Mouse (Mus musculus) hindbrain, postnatal 0 days (tissue): ENCODE measurements around the gene Tcl1. TPM values are rescaled to one million over a fixed set of nuclear protein-coding genes. Genes with fewer than 3 reads are reported as not detected.
"Not testable (repeated sequence)": the region's sequence is repeated elsewhere in the genome, so short reads cannot be mapped to it uniquely, and the experiment has no call there.

Source experiments
- ATAC-seq: fragments of 200-750 bp; cut with Nextera tagmentation; 2 replicates; pipeline ENCODE4 v1.8.0; 2017; ENCODE audit warnings: mild to moderate bottlenecking, moderate TSS enrichment, moderate library complexity
- DNase-seq: peaks from one replicate; pipeline ENCODE4 v3.0.0-alpha.2; 2015; ENCODE audit warnings: low spot score
- H3K27ac ChIP-seq: fragments of 300-500 bp; sonication (generic); 2 replicates; pipeline ENCODE4 v1.5.1; 2014; ENCODE audit warnings: mild to moderate bottlenecking
- H3K27me3 ChIP-seq: fragments of 300-500 bp; sonication (generic); 2 replicates; pipeline ENCODE4 v1.6.1; 2014; ENCODE audit warnings: low read length, mixed read lengths; ENCODE audit not compliant: insufficient read depth
- H3K36me3 ChIP-seq: fragments of 300-500 bp; sonication (generic); 2 replicates; pipeline ENCODE4 v1.6.1; 2014; ENCODE audit warnings: low read length, mixed read lengths; ENCODE audit not compliant: insufficient read depth
- H3K4me1 ChIP-seq: fragments of 300-500 bp; sonication (generic); 2 replicates; pipeline ENCODE4 v1.6.1; 2014; ENCODE audit warnings: antibody characterized with exemption, low read length, mixed read lengths; ENCODE audit not compliant: insufficient read depth
- H3K4me2 ChIP-seq: fragments of 300-500 bp; sonication (generic); 2 replicates; pipeline ENCODE4 v1.6.1; 2014; ENCODE audit warnings: low read depth, mild to moderate bottlenecking, low read length, moderate library complexity, mixed read lengths
- H3K4me3 ChIP-seq: fragments of 300-500 bp; sonication (generic); 2 replicates; pipeline ENCODE4 v1.5.1; 2014; ENCODE audit warnings: low read length
- H3K9ac ChIP-seq: fragments of 300-500 bp; sonication (generic); replicated peaks from 2 replicates; pipeline ENCODE4 v1.6.1; 2014; ENCODE audit warnings: mild to moderate bottlenecking, low read length, moderate library complexity, mixed read lengths
- H3K9me3 ChIP-seq: fragments of 300-500 bp; sonication (generic); 2 replicates; pipeline ENCODE4 v1.6.1; 2016; ENCODE audit warnings: low read length, mixed read lengths
- CTCF ChIP-seq: IDR thresholded peaks from 2 replicates; pipeline ENCODE4 v1.5.1; 2016; ENCODE audit warnings: antibody characterized with exemption, control low read depth, low read depth
- WGBS: fragments of 180-500 bp; shearing (Covaris S2); extraction: QIAGEN DNeasy Blood & Tissue Kit; methylation state at CpG from one replicate; pipeline ENCODE4 v1.1.7; 2014; 5-methylcytosine and 5-hydroxymethylcytosine counted together
- polyA plus RNA-seq: library from polyadenylated mRNA; unstranded; fragments of >200 nt; fragmentation: Nextera tagmentation; extraction: Ambion mirVana; gene quantifications from 2 replicates; pipeline ENCODE4 v1.2.1, GENCODE M21; 2015
- total RNA-seq: library from RNA; depleted of rRNA; stranded (reverse); fragments of >200 nt; gene quantifications from 2 replicates; pipeline ENCODE4 v1.2.3, GENCODE M21; 2014

Gene Tcl1
- total and polyA plus RNA-seq, 2 experiments from 2014 or later = not detected

DNA sequence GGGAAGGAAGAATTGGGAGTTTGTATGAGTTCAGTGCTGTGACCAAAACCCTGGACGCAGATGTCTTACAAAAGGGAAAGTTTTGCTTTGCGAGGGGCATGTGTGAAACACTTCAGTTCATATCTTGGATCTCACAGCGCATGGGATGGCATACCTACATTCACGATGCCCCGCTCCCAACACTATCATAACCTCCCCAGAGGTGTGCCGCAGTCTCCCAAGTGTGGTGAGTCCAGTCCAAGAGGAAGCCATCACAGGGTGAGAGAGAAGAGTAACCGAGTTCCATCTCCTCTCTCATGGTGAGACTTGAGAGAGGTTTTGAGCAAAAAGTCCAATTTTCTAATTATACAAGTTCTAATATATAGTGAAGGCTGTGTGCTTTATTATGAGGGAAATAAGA lies 13.4 kb downstream of the Tcl1 start:
- no peak for TF ChIP-seq CTCF
- ATAC-seq = no peak
- Histone ChIP-seq H3K27ac (no peak overlapping the region), H3K9ac (no peak overlapping the region), H3K36me3 (no peaks in the 10 kb centered on the region), H3K27me3 (no peaks in the 10 kb centered on the region), H3K4me2 (no peak overlapping the region), H3K4me3 (no peak overlapping the region), H3K9me3 (no peaks in the 10 kb centered on the region), H3K4me1 (no peaks in the 10 kb centered on the region)
- DNase-seq = no peak
- 97% methylated on average over 7 of the region's 7 CpGs for WGBS

DNA sequence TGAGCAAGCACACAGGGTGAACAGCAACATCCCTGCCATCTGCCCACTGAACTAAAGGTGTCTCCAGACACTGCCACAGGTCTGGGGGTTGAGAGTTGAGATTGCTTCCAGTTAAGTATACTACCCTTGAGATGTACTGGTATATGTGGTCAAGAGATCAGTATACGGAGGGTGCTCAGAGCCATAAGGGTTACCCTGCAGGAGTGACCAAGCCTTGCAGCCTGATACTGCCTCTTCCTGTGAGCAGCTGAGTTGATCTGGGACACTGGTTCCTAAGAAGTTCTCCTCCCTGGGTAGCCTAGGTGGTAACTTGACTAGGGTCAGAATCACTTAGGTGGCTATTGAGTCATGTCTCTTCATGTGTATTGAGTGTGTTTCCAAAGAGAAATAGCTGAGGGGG lies 14.2 kb downstream of the Tcl1 start:
- ATAC-seq (no peak), DNase-seq (no peak)
- Histone ChIP-seq H3K4me3 (no peak overlapping the region), H3K27ac (no peak overlapping the region), H3K9me3 (no peaks in the 10 kb centered on the region), H3K4me1 (no peaks in the 10 kb centered on the region), H3K9ac (no peak overlapping the region), H3K36me3 (no peaks in the 10 kb centered on the region), H3K27me3 (no peaks in the 10 kb centered on the region), H3K4me2 (no peak overlapping the region)
- TF ChIP-seq CTCF = no peak
- 90% methylated on average over 1 of the region's 1 CpGs for WGBS

DNA sequence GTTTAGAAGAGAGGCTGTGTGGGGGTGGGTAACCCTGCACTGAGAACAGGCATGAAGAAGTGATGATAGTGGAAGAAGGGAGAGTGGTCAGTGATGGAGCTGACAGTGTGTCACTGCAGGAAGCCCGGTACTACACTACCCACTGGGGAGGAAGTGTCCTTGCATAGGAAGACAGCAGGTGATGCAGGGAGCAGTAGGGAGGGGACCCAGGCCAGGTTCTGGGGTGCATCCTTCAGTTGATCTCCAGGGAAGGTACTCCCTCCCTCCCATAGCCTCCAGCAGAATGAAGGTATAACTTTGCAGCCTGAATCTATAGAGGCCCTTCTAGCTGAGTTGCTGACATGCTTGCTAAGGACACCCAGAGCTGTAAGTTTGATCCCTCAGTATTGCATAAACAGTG lies 15.5 kb downstream of the Tcl1 start:
- 86% methylated on average over 1 of the region's 1 CpGs for WGBS
- H3K4me2 ChIP-seq = no peak overlapping the region
- no peak for TF ChIP-seq CTCF
- H3K4me1 ChIP-seq = no peaks in the 10 kb centered on the region
- no peak for ATAC-seq
- no peak overlapping the region for H3K9ac ChIP-seq
- no peaks in the 10 kb centered on the region for H3K9me3 ChIP-seq
- H3K27me3 ChIP-seq = no peaks in the 10 kb centered on the region
- no peak overlapping the region for H3K27ac ChIP-seq
- H3K4me3 ChIP-seq = no peak overlapping the region
- DNase-seq = no peak
- no peaks in the 10 kb centered on the region for H3K36me3 ChIP-seq

DNA sequence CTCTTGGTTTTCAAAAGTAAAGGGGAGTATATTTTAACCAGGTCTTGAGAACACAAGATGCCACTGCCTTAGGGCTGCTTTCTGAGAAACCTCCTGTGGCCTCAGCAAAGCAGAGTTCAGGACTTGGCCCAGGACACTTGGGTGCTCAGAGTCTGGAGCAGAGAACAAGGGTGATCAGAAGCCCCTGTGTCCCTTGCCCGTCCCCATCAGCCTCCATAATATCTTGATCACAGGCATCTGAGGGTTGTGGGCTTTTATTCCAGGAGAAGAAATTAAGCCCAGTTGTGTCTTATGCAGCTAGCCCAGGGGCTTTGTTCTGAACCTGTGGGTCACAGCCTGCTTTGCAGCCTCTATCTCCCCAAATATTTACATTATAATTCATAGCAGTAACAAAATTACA lies 20.9 kb downstream of the Tcl1 start, which contains the start of gene Tcl1b4:
Gene Tcl1b4, plus strand, starts transcription at position 301 of the 400 bp plus-strand sequence.
- ATAC-seq, H3K9ac ChIP-seq, H3K27ac ChIP-seq, H3K4me1 ChIP-seq, H3K4me2 ChIP-seq, H3K27me3 ChIP-seq, DNase-seq, H3K36me3 ChIP-seq, H3K4me3 ChIP-seq, H3K9me3 ChIP-seq: not testable (repeated sequence)
- WGBS = 92% methylated on average over 1 of the region's 1 CpGs

DNA sequence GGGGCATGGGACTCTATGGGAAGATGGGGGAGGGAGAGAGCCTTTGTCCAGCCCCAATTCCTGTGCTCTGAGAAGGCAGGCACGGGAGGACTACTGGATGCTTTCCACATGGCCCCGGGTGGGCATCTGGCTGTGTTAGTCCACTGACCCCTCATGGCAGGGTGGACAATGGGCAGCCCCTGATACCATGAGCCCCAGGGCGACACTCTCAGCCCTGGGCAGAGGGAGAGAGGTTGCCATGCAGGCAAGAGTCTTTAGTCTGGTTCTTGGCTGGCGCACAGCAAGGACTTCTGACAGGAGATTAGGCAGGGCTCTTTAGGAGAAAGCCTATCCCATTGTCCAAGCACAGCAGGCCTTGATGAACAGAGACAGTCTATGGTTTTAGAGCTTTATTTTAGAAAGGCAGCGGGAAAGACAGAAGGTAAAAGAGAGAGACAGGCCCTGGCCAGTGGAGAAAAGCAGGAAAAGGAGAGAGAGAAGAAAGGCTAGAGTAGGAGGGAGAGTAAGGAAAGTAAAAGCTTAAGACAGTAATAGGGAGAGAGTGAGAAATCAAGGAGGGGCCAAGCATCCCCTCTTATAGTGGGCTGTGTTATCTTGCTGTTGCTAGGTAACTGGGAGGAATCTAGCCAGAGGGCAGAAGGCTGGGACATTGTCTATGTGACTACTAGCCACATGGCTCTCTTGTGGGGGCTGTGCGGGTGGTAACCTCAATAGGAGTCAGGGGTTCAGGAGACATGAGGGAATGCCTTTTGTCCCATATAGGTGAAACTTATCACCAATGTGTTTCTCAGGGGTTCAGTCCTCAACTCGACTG lies 22.7 kb downstream of the Tcl1 start:
- WGBS = 15% methylated on average over 7 of the region's 7 CpGs
- not testable (repeated sequence) for DNase-seq
- 0 out of 2 replicates have a peak, but pooled peaks have one; percentile 32 for ATAC-seq

DNA sequence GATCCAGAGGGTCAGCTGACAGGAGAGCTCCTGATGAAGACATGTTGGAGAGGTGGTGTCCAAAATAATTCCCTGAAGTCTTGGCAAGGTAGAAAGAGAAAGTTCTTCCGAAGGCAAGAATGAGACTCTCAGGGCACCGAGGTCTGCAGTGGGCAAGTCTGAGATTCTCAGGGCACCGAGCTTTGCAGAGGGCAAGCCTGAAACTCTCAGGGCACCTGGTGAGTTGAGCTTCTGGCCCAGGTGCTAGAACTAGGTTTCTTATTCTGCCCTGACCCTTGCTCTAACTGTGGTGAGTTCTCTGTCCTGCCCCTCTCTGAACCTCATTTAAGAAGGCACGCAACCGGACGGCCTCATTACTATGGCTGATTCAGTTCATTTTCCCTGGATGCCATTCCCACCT lies 31.9 kb downstream of the Tcl1 start, which contains the start of gene Tcl1b3:
Gene Tcl1b3, plus strand, starts transcription at position 301 of the 400 bp plus-strand sequence.
- WGBS = 91% methylated on average over 6 of the region's 6 CpGs
- H3K36me3 ChIP-seq, H3K4me2 ChIP-seq, H3K4me1 ChIP-seq, DNase-seq, H3K9me3 ChIP-seq, H3K4me3 ChIP-seq, H3K9ac ChIP-seq, ATAC-seq, H3K27ac ChIP-seq, H3K27me3 ChIP-seq: not testable (repeated sequence)

More for the DNA sequence above, 22.7 kb downstream of the Tcl1 start:
- not testable (repeated sequence) for H3K27ac ChIP-seq, H3K27me3 ChIP-seq, H3K9me3 ChIP-seq, H3K9ac ChIP-seq, H3K4me3 ChIP-seq, H3K4me1 ChIP-seq, H3K4me2 ChIP-seq, H3K36me3 ChIP-seq

DNA sequence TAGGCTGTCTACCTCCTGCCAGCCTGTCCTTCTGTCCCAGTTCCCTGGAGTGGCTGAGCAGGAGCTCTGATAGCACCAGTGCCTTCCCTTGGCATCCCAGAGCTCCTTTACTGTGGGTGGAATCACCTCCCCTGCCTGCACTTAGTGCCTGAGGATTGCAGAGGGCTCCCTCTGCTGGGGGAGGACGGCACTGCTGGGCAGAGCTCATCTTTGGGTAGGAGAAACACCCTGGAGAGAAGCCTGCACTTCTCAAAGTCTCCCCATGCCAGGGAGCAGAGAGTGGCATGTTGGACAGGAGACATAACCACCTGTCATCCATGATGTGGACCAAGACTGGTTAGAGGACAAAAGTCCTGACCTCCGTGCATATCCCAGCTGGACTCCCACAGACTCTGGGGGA lies 33.6 kb downstream of the Tcl1 start:
- WGBS = 47% methylated on average over 2 of the region's 2 CpGs
- TF ChIP-seq CTCF = peak; percentile 49

DNA sequence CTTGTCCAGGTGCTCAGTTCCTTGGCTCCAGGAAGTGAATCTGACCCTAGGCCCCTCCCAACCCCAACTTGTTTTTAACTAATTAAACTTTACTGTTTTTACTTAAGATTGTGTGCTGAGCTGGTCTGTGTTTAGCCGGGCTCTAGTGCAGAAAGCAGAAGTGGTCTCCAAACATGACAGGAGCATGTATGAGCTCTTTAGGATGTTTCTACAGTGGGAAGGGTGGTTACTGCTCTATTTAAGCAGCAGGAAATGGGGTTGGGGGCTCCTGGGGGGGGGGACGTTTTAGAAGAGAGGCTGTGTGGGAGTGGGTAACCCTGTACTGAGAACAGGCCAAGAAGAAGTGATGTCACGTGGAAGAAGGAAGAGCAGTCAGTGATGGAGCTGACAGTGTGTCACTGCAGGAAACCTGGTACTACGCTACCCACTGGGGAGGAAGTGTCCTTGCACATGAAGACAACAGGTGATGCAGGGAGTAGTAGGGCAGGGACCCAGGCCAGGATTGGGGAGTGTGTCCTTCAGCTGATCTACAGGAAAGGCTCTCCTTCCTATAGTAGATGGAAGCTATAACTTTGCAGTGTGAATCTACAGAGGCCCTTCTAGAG lies 41.5 kb downstream of the Tcl1 start:
- H3K4me3 ChIP-seq, ATAC-seq, H3K4me1 ChIP-seq, H3K9me3 ChIP-seq, H3K4me2 ChIP-seq, H3K27me3 ChIP-seq, H3K36me3 ChIP-seq, DNase-seq, H3K27ac ChIP-seq, H3K9ac ChIP-seq: not testable (repeated sequence)
- WGBS = 76% methylated on average over 4 of the region's 4 CpGs

More for the DNA sequence above, 33.6 kb downstream of the Tcl1 start:
- not testable (repeated sequence) for H3K4me3 ChIP-seq, DNase-seq, H3K27ac ChIP-seq, H3K27me3 ChIP-seq, H3K9ac ChIP-seq, ATAC-seq, H3K4me2 ChIP-seq, H3K36me3 ChIP-seq, H3K9me3 ChIP-seq, H3K4me1 ChIP-seq

DNA sequence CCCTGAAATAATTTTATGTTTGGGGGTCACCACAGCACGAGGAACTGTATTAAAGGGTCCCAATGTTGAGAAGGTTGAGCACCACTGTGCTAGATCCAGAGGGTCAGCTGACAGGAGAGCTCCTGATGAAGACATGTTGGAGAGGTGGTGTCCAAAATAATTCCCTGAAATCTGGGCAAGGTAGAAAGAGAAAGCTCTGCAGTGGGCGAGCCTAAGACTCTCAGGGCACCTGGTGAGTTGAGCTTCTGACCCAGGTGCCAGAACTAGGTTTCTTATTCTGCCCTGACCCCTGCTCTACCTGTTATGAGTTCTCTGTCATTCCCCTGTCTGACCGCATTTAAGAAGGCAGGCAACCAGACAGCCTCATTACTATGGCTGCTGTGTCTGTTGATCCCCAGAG lies 46.5 kb downstream of the Tcl1 start, which contains the start of gene Tcl1b5:
Gene Tcl1b5, plus strand, starts transcription at position 301 of the 400 bp plus-strand sequence.
- not testable (repeated sequence) for H3K4me1 ChIP-seq, H3K4me3 ChIP-seq, H3K27ac ChIP-seq, ATAC-seq, DNase-seq, H3K27me3 ChIP-seq, H3K4me2 ChIP-seq, H3K9me3 ChIP-seq, H3K36me3 ChIP-seq, H3K9ac ChIP-seq
- 79% methylated on average over 3 of the region's 3 CpGs for WGBS
